In genomic region chr14:22812824-22813223, GRCm38 (mm10) we compare ENCODE assay signal across 12 mouse cellular contexts.
A peak's percentile ranks its signal among the peaks of the same experiment; 100 is the strongest.
DNase-seq lines count a peak whose midpoint lies in the region; ATAC-seq and TF ChIP-seq lines count a peak whose summit lies in the region.
"Had no signal": no experiment of that assay in that cellular context is flagged by ENCODE, and none has a peak within 500 bp of the region (broad histone marks: within the 10 kb centered on the region; RNA-seq: fewer than 3 reads in every experiment).

No protein-coding gene starts in this region.

- no peak for DNase-seq in forebrain, embryonic 11.5 days (ENCODE audit: low spot score)
- peak; percentile 55 for DNase-seq in kidney, postnatal 10 days
- no peak for DNase-seq in kidney, adult 11 months
- peak; percentile 51 for DNase-seq in embryo, embryonic 11 days
- DNase-seq in Muller cell, postnatal 12 days (ENCODE audit: inconsistent ontology term) = no peak
- no peak for DNase-seq in lung, postnatal 10 days
- DNase-seq: adrenal gland, postnatal 14 days; thymus, adult 2 months had no signal

- H3K27ac ChIP-seq in forebrain, embryonic 12.5 days = 0 out of 2 replicates have a peak overlapping the region, but pooled peaks have one; percentile 8
- no peak overlapping the region for H3K27ac ChIP-seq in forebrain, embryonic 11.5 days (ENCODE audit: low read depth, low read length)
- H3K27ac ChIP-seq: limb, embryonic 12.5 days had no signal

- ATAC-seq in forebrain, embryonic 12.5 days (ENCODE audit: low FRiP score) = no peak
- no peak for ATAC-seq in forebrain, embryonic 11.5 days (replicated peaks; ENCODE audit: low FRiP score)

- 11% methylated on average over 6 of the region's 6 CpGs for WGBS in forebrain, embryonic 12.5 days
- WGBS in forebrain, embryonic 11.5 days = 7% methylated on average over 6 of the region's 6 CpGs

- 0 out of 2 replicates have a peak overlapping the region, but pooled peaks have one; percentile 21 for H3K4me2 ChIP-seq in forebrain, embryonic 12.5 days
- no peak overlapping the region for H3K4me2 ChIP-seq in forebrain, embryonic 11.5 days (ENCODE audit: low read depth, low read length, severe bottlenecking)
- peak overlapping the region; percentile 74 for H3K4me2 ChIP-seq in myocyte (ENCODE audit: low read depth)
- H3K4me2 ChIP-seq: limb, embryonic 12.5 days had no signal

- no peaks in the 10 kb centered on the region for H3K79me2 ChIP-seq in myocyte (ENCODE audit: control insufficient read depth, insufficient read depth)

- H3K4me3 ChIP-seq in forebrain, embryonic 12.5 days (replicated peaks) = no peak overlapping the region
- H3K4me3 ChIP-seq in forebrain, embryonic 11.5 days (ENCODE audit: low read depth, low read length) = no peak overlapping the region
- H3K4me3 ChIP-seq in myocyte = no peak overlapping the region
- H3K4me3 ChIP-seq: erythroblast, embryonic 14.5 days; limb, embryonic 12.5 days had no signal

- no peak overlapping the region for H3K9ac ChIP-seq in forebrain, embryonic 12.5 days
- H3K9ac ChIP-seq in forebrain, embryonic 11.5 days (ENCODE audit: low read length) = no peak overlapping the region
- H3K9ac ChIP-seq: limb, embryonic 12.5 days had no signal

- no peaks in the 10 kb centered on the region for H3K36me3 ChIP-seq in forebrain, embryonic 12.5 days (replicated peaks)
- H3K36me3 ChIP-seq in forebrain, embryonic 11.5 days (ENCODE audit: control insufficient read depth, insufficient read depth, low read length) = no peaks in the 10 kb centered on the region
- no peaks in the 10 kb centered on the region for H3K36me3 ChIP-seq in myocyte (ENCODE audit: control insufficient read depth, insufficient read depth)
- H3K36me3 ChIP-seq: limb, embryonic 12.5 days had no signal

- TF ChIP-seq POLR2A in myocyte (IDR thresholded peaks at IDR 0.05; ENCODE audit: insufficient read length, low read depth) = no peak

- no peaks in the 10 kb centered on the region for H3K9me3 ChIP-seq in forebrain, embryonic 12.5 days
- no peaks in the 10 kb centered on the region for H3K9me3 ChIP-seq in forebrain, embryonic 11.5 days (ENCODE audit: control insufficient read depth, low read length)
- H3K9me3 ChIP-seq: limb, embryonic 12.5 days had no signal

- no peak overlapping the region for H3ac ChIP-seq in myocyte (ENCODE audit: control insufficient read depth, insufficient read length)

- peaks cover 22% of the 10 kb centered on the region for H3K4me1 ChIP-seq in forebrain, embryonic 12.5 days
- peaks cover 5% of the 10 kb centered on the region; the same call in 1 of the 2 replicates for H3K4me1 ChIP-seq in forebrain, embryonic 11.5 days (replicated peaks; ENCODE audit: control insufficient read depth, insufficient read depth, low read length)

- peaks cover 62% of the 10 kb centered on the region for H3K27me3 ChIP-seq in forebrain, embryonic 12.5 days
- H3K27me3 ChIP-seq in forebrain, embryonic 11.5 days (ENCODE audit: control insufficient read depth, insufficient read depth, low read length) = peaks cover 12% of the 10 kb centered on the region
- H3K27me3 ChIP-seq in myocyte (ENCODE audit: control insufficient read depth, insufficient read depth, insufficient read length) = no peaks in the 10 kb centered on the region

TF ChIP-seq in myocyte, 11 proteins besides CTCF, POLR2A, EP300 and RAD21:
- TF ChIP-seq SRF (IDR thresholded peaks at IDR 0.05; ENCODE audit: control insufficient read depth, insufficient read length, low read depth) (peak; percentile 95), TCF3 (IDR thresholded peaks at IDR 0.05; ENCODE audit: insufficient read length, low read depth) (no peak)
TF ChIP-seq in myocyte: peak in this region for 1.

Comparison
In these comparisons a context has a peak if more than half of its experiments do, and no peak if none do; other contexts are left out.
1. DNase-seq: peak in kidney, postnatal 10 days (single experiment) and embryo, embryonic 11 days (single experiment); none in forebrain, embryonic 11.5 days (single experiment), kidney, adult 11 months (single experiment), Muller cell, postnatal 12 days (single experiment) and lung, postnatal 10 days (single experiment).